In genomic region chr1:157232372-157232771, GRCm38 (mm10) we compare ENCODE assay signal across 19 mouse cellular contexts.
DNase-seq lines count a peak whose midpoint lies in the region; ATAC-seq and TF ChIP-seq lines count a peak whose summit lies in the region.
"Had no signal": no experiment of that assay in that cellular context is flagged by ENCODE, and none has a peak within 500 bp of the region (broad histone marks: within the 10 kb centered on the region; RNA-seq: fewer than 3 reads in every experiment).

No protein-coding gene starts in this region.

- no peak for DNase-seq in frontal cortex, postnatal 10 days (ENCODE audit: low spot score in 2 of 2)
- peak; percentile 52 for DNase-seq in 3134 (ENCODE audit: extremely low read depth, insufficient read length, low spot score)
- DNase-seq in Muller cell, postnatal 12 days (ENCODE audit: inconsistent ontology term) = peak; percentile 73
- DNase-seq in brain, adult 2 months (ENCODE audit: low read depth, low spot score) = peak; percentile 67
- no peak for DNase-seq in right cerebral cortex, postnatal 10 days (ENCODE audit: low spot score in 2 of 2)
- no peak for DNase-seq in kidney, adult 9 months
- DNase-seq: cerebellum, adult 9-10 months; embryo, embryonic 11 days; gastrocnemius, postnatal 36 days; thymus, postnatal 14 days had no signal

- H3K4me1 ChIP-seq in intestine, postnatal 0 days (replicated peaks; ENCODE audit: control insufficient read depth, insufficient read depth, low read length) = no peaks in the 10 kb centered on the region
- H3K4me1 ChIP-seq: limb, embryonic 12.5 days; liver, embryonic 15.5 days had no signal

- H3K36me3 ChIP-seq in intestine, postnatal 0 days (ENCODE audit: control insufficient read depth, insufficient read depth) = no peaks in the 10 kb centered on the region
- H3K36me3 ChIP-seq: limb, embryonic 12.5 days; liver, embryonic 15.5 days had no signal

- H3K4me3 ChIP-seq in intestine, postnatal 0 days (ENCODE audit: low read depth, low read length) = no peak overlapping the region
- H3K4me3 ChIP-seq: erythroblast, embryonic 14.5 days; limb, embryonic 12.5 days; liver, embryonic 15.5 days; megakaryocyte, embryonic 14.5 days had no signal

- WGBS in intestine, postnatal 0 days = 69% methylated on average over 4 of the region's 4 CpGs

- no peak overlapping the region for H3K27ac ChIP-seq in intestine, postnatal 0 days (ENCODE audit: low read depth, low read length)
- H3K27ac ChIP-seq: kidney, postnatal 0 days; limb, embryonic 12.5 days; liver, embryonic 15.5 days had no signal

- no peaks in the 10 kb centered on the region for H3K27me3 ChIP-seq in intestine, postnatal 0 days (replicated peaks; ENCODE audit: control insufficient read depth, insufficient read depth, low read length)
- H3K27me3 ChIP-seq: limb, embryonic 12.5 days; liver, embryonic 15.5 days; megakaryocyte, embryonic 14.5 days had no signal

- H3K9me3 ChIP-seq in intestine, postnatal 0 days (ENCODE audit: control insufficient read depth) = no peaks in the 10 kb centered on the region
- H3K9me3 ChIP-seq: limb, embryonic 12.5 days; liver, embryonic 15.5 days; megakaryocyte, embryonic 14.5 days had no signal

- peak; percentile 54; the same call in 1 of the 2 replicates for ATAC-seq in frontal cortex, adult (ENCODE audit: low TSS enrichment)
- no peak for ATAC-seq in intestine, postnatal 0 days
- ATAC-seq: inflammation-experienced regulatory T-cells, adult 6 months had no signal

- H3K4me2 ChIP-seq in intestine, postnatal 0 days (replicated peaks; ENCODE audit: low read depth) = no peak overlapping the region
- H3K4me2 ChIP-seq: heart, embryonic 11.5 days; limb, embryonic 12.5 days; liver, embryonic 15.5 days had no signal

- no peak for TF ChIP-seq CTCF in intestine, postnatal 0 days (IDR thresholded peaks at IDR 0.05; ENCODE audit: low read depth)

- no peak overlapping the region for H3K9ac ChIP-seq in intestine, postnatal 0 days (ENCODE audit: low read depth, low read length)
- H3K9ac ChIP-seq: limb, embryonic 12.5 days; liver, embryonic 15.5 days had no signal

Comparison
In these comparisons a context has a peak if more than half of its experiments do, and no peak if none do; other contexts are left out.
1. DNase-seq: peak in 3134 (single experiment), Muller cell, postnatal 12 days (single experiment) and brain, adult 2 months (single experiment); none in frontal cortex, postnatal 10 days (0 of 2), right cerebral cortex, postnatal 10 days (0 of 2) and kidney, adult 9 months (single experiment).